Mouse (Mus musculus) hindbrain, embryonic 16.5 days (tissue): ENCODE measurements at regions not wholly inside any gene's neighbourhood (a gene's known extent, or its start where the extent isn't known, plus 50 kb on each side); places are given as distances from the start of the nearest gene placed in this dataset.
A peak's percentile ranks its signal among the peaks of the same experiment; 100 is the strongest.

Experiments
- ATAC-seq: fragments of 200-750 bp; cut with Nextera tagmentation; 2 replicates; pipeline ENCODE4 v1.8.0; 2017; ENCODE audit warnings: moderate TSS enrichment, moderate library complexity
- H3K27ac ChIP-seq: fragments of 300-500 bp; sonication (generic); 2 replicates; pipeline ENCODE4 v1.5.1; 2014; ENCODE audit warnings: low read depth, mild to moderate bottlenecking, control low read depth, low read length, moderate library complexity
- H3K27me3 ChIP-seq: fragments of 300-500 bp; sonication (generic); replicated peaks from 2 replicates; pipeline ENCODE4 v1.6.1; 2014; ENCODE audit warnings: low read length; ENCODE audit not compliant: control insufficient read depth, insufficient read depth
- H3K36me3 ChIP-seq: fragments of 300-500 bp; sonication (generic); 2 replicates; pipeline ENCODE4 v1.6.1; 2014; ENCODE audit warnings: mild to moderate bottlenecking, low read length, moderate library complexity, mixed read lengths; ENCODE audit not compliant: control insufficient read depth, insufficient read depth
- H3K4me1 ChIP-seq: fragments of 300-500 bp; sonication (generic); 2 replicates; pipeline ENCODE4 v1.6.1; 2014; ENCODE audit warnings: low read depth, low read length; ENCODE audit not compliant: control insufficient read depth, insufficient read depth
- H3K4me2 ChIP-seq: fragments of 300-500 bp; sonication (generic); 2 replicates; pipeline ENCODE4 v1.6.1; 2014; ENCODE audit warnings: mild to moderate bottlenecking, low read length, control low read depth, moderate library complexity
- H3K4me3 ChIP-seq: fragments of 300-500 bp; sonication (generic); 2 replicates; pipeline ENCODE4 v1.5.1; 2014; ENCODE audit warnings: mild to moderate bottlenecking, low read length, control low read depth, moderate library complexity
- H3K9ac ChIP-seq: fragments of 300-500 bp; sonication (generic); 2 replicates; pipeline ENCODE4 v1.6.1; 2014; ENCODE audit warnings: low read depth, mild to moderate bottlenecking, control low read depth, low read length, moderate library complexity
- H3K9me3 ChIP-seq: fragments of 300-500 bp; sonication (generic); 2 replicates; pipeline ENCODE4 v1.6.1; 2014; ENCODE audit warnings: mild to moderate bottlenecking, low read length, moderate library complexity; ENCODE audit not compliant: control insufficient read depth
- WGBS: fragments of 180-500 bp; shearing (Covaris S2); extraction: QIAGEN DNeasy Blood & Tissue Kit; methylation state at CpG from one replicate; pipeline ENCODE4 v1.1.7; 2014; 5-methylcytosine and 5-hydroxymethylcytosine counted together

DNA sequence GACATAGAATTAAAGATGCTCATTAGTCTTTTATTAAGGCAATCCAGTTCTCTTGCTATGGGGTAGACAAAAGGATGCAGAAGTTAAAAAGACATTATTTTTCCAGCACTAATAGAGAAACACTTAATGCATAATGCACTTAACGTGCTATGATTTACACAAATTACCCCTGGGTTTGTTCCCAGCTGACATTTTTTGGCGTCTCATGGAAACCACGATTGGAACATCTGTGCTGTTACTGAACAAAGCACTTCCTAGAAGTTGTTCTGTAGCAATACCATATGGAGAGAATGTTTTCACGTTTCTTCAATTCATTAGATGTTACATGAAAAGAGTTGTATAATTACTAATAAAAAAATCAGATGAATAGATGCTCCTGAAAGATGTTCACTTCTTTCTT is 635.2 kb downstream of the Gm597 start:
- H3K4me3 ChIP-seq, result no peak overlapping the region
- peak; percentile 69; the same call in 1 of the 2 replicates for ATAC-seq

DNA sequence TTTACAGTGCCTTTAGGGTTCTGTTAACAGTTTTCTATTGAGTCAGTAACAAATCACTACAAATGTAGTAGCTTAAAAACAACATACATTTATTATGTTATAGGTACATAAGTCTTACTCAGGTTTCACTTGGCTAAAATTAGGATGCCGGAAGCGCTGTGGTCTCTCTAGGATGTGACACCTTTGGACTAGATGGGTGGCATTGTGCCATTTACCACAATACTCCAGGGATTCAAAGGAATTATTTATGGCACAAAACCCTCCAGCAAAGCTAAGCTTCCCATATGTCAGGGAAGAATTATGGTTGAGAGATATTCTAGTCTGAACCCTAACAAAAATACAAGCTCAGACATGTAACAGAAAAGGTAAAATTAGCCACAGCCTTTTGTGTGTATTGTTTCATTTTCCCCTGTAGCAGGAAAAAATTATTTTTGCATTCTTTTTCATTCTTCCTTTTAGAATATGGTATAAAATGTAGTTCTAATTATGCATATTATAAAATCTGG is 678.0 kb downstream of the Gm597 start:
- Histone ChIP-seq H3K4me3 (no peak overlapping the region), H3K36me3 (no peaks in the 10 kb centered on the region), H3K4me1 (no peaks in the 10 kb centered on the region), H3K9ac (no peak overlapping the region), H3K27ac (no peak overlapping the region), H3K27me3 (no peaks in the 10 kb centered on the region), H3K9me3 (no peaks in the 10 kb centered on the region), H3K4me2 (no peak overlapping the region)
- ATAC-seq, result no peak
- WGBS, result 70% methylated on average over 2 of the region's 2 CpGs

More for the DNA sequence above, 635.2 kb downstream of the Gm597 start:
- H3K9me3 ChIP-seq, result no peaks in the 10 kb centered on the region
- H3K4me2 ChIP-seq, result no peak overlapping the region
- H3K36me3 ChIP-seq, result no peaks in the 10 kb centered on the region
- H3K27me3 ChIP-seq, result no peaks in the 10 kb centered on the region
- H3K27ac ChIP-seq, result no peak overlapping the region
- H3K4me1 ChIP-seq, result no peaks in the 10 kb centered on the region
- WGBS, result 34% methylated on average over 4 of the region's 4 CpGs
- no peak overlapping the region for H3K9ac ChIP-seq

DNA sequence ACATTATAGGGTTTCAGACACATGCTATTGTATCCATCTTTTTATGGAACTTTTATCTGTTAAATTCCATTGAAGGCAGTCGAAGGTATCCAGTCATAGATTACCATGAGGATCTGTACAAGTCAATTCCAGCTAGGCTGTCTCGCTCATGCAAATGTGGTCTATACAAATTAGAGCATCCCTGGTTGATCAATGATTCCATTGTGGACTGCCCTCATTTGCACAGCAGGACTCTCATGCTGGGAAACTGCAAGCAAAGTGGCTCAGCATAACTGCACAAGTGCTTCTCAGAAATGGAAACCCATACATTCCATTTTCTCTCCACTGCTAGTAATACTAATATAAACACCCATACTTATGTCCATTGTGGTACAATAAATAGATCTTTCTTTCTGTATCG is 695.6 kb downstream of the Gm597 start:
- WGBS, result 57% methylated on average over 3 of the region's 3 CpGs
- Histone ChIP-seq H3K9ac (no peak overlapping the region), H3K4me2 (no peak overlapping the region), H3K27me3 (no peaks in the 10 kb centered on the region), H3K9me3 (no peaks in the 10 kb centered on the region), H3K4me1 (no peaks in the 10 kb centered on the region), H3K27ac (no peak overlapping the region), H3K36me3 (no peaks in the 10 kb centered on the region), H3K4me3 (no peak overlapping the region)
- ATAC-seq, result no peak

DNA sequence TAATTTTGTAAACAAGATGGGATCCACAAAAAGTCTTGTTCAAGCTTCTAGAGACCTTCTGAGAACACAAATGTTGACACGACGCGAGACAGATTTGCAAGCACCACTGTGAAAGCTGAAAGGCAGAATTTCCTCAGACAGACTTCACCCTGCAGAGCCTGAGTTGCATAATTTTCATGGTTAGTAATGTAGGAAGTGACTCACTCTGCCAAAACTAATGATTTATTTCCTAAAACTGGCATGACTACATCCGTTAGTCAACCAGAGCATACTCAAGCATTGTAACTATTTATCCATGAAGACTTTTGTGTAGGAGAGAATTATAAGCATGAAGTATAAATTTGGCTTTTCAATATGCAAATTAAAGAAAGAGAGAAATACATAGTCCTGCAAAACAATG is 726.1 kb downstream of the Gm597 start:
- H3K9ac ChIP-seq, result no peak overlapping the region
- H3K4me2 ChIP-seq, result no peak overlapping the region
- H3K9me3 ChIP-seq, result no peaks in the 10 kb centered on the region
- ATAC-seq, result no peak
- H3K27ac ChIP-seq, result no peak overlapping the region
- no peaks in the 10 kb centered on the region for H3K36me3 ChIP-seq
- H3K27me3 ChIP-seq, result no peaks in the 10 kb centered on the region
- no peak overlapping the region for H3K4me3 ChIP-seq
- WGBS, result 71% methylated on average over 4 of the region's 4 CpGs
- H3K4me1 ChIP-seq, result no peaks in the 10 kb centered on the region

DNA sequence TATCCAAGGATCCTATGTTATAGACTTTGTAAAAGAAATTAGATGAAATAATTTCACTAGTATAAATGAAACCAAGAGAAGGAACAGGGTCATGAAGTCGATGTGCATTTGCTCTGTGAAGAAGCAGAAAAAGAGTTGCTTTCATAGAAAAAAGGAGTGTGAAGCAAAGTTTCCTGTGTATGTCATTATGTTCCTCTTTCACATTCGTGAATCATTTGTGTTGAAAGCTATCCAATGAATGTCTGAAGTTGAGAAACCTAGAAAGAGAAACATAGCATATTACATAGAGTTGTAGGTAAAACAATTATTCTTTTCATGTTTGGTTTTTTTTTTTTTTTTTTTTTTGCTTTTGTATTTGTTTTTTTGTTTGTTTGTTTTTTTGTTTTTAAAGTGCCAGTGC is 732.1 kb downstream of the Gm597 start:
- H3K4me1 ChIP-seq, result no peaks in the 10 kb centered on the region
- H3K4me3 ChIP-seq, result no peak overlapping the region
- no peaks in the 10 kb centered on the region for H3K9me3 ChIP-seq
- no peak overlapping the region for H3K27ac ChIP-seq
- no peak overlapping the region for H3K9ac ChIP-seq
- no peak for ATAC-seq
- H3K36me3 ChIP-seq, result no peaks in the 10 kb centered on the region
- H3K27me3 ChIP-seq, result no peaks in the 10 kb centered on the region
- WGBS, result 74% methylated on average over 2 of the region's 2 CpGs
- no peak overlapping the region for H3K4me2 ChIP-seq

DNA sequence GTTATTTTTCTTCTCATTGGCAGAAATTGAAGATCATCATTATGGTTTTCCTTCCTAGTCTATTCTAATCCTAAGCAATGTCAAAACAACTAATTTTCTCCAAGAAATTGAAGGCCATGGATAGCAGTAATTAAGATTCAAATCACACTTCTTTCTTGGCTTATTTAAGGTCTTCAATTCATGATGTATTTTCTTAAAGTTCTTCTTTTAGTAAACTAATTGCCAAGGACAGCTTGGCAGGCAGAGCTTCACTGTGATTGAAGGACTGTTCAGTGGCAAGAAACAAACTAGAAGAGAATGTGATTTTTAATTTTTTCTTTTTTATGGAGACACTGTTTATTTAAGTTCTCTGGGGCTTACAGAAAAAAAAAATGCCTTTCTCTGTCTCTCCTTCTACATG is 732.7 kb downstream of the Gm597 start:
- no peaks in the 10 kb centered on the region for H3K9me3 ChIP-seq
- H3K4me3 ChIP-seq, result no peak overlapping the region
- no peak overlapping the region for H3K9ac ChIP-seq
- no peaks in the 10 kb centered on the region for H3K36me3 ChIP-seq
- no peak overlapping the region for H3K4me2 ChIP-seq
- ATAC-seq, result no peak
- H3K27ac ChIP-seq, result no peak overlapping the region
- no peaks in the 10 kb centered on the region for H3K4me1 ChIP-seq
- no peaks in the 10 kb centered on the region for H3K27me3 ChIP-seq

DNA sequence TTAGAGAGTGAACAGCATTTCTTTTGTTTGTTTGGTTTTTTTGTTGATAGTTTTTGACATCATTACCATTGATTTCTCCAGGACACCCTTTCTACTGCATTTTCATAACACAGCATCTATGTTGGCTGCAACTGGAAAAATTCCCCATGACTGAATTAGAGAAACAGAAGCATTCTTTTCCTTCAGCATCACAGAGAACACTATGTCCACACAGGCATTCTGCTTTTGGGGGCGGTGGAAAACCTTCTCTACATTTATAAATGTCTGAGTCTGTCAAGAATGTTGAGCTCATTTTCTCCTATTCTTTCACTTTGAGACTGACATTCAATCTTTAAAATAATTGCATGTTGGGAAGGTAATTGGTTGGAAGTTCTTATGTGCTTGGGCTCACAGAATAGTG is 734.4 kb downstream of the Gm597 start:
- H3K4me1 ChIP-seq, result no peaks in the 10 kb centered on the region
- H3K27ac ChIP-seq, result no peak overlapping the region
- ATAC-seq, result no peak
- no peaks in the 10 kb centered on the region for H3K9me3 ChIP-seq
- no peak overlapping the region for H3K9ac ChIP-seq
- H3K4me3 ChIP-seq, result no peak overlapping the region
- H3K36me3 ChIP-seq, result no peaks in the 10 kb centered on the region
- no peak overlapping the region for H3K4me2 ChIP-seq
- H3K27me3 ChIP-seq, result no peaks in the 10 kb centered on the region
- WGBS, result 92% methylated on average over 1 of the region's 1 CpGs

DNA sequence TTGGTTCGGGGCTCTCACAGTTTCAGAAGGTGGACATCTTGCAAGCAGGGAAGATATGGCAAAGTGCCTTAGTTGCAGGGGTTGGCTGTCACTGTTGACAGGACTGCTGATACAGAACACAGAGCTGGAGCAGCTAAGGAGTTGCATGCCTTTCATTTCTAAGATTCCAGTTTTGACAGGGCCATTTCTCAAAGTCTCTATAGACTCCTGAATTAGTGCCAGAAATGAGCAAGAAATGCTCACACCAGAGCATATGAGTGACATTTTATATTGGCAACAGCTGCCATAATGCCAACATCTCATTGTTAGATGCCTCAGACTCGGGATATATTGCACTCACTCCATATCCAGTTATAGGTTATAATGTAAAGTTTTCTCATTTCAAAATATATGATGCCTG is 754.3 kb downstream of the Gm597 start:
- 68% methylated on average over 2 of the region's 2 CpGs for WGBS
- H3K4me1 ChIP-seq, result no peaks in the 10 kb centered on the region
- ATAC-seq, result no peak
- H3K27me3 ChIP-seq, result no peaks in the 10 kb centered on the region
- H3K36me3 ChIP-seq, result no peaks in the 10 kb centered on the region
- no peak overlapping the region for H3K9ac ChIP-seq
- H3K27ac ChIP-seq, result no peak overlapping the region
- no peak overlapping the region for H3K4me3 ChIP-seq
- H3K4me2 ChIP-seq, result no peak overlapping the region
- H3K9me3 ChIP-seq, result no peaks in the 10 kb centered on the region

DNA sequence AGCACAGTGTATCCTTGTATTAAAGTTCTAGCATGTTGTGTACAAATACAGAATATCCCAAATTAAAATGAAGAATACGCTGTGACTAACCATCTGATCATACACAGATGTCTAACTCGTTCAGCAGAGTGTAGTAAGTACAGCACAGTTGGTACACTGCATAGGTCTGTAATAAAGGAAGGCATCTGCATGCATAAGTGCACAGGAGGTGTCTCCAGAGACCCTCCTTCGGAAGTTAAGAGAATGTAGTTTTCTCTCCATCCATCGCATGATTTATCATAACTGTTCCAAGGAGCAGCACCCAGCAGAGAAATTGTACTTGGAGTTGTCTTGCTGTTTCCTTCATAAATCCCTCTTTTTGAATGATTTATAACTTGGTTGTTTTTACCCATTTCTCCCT is 781.6 kb downstream of the Gm597 start:
- Histone ChIP-seq H3K9me3 (no peaks in the 10 kb centered on the region), H3K27me3 (no peaks in the 10 kb centered on the region), H3K9ac (no peak overlapping the region), H3K27ac (no peak overlapping the region), H3K4me1 (no peaks in the 10 kb centered on the region), H3K4me2 (no peak overlapping the region), H3K4me3 (no peak overlapping the region), H3K36me3 (no peaks in the 10 kb centered on the region)
- 53% methylated on average over 4 of the region's 4 CpGs for WGBS
- 0 out of 2 replicates have a peak, but pooled peaks have one; percentile 50 for ATAC-seq

DNA sequence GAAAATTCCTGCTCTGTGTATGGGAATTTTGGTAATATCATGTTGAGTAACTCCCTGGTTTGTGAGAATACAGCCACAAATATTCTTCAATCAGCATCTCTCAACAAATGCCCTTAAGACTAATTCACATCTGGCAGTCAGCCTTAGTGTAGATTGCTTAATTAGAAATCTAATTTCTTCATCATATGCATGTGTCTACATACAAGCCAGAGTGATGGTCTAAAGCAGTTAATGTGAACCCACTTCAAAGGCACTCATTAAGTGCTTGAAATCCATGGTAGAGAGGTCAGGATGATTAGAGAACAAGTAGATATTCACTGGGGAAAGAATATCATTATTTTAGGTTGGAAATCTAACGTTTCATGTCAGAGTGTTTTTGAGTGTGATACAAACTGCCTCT is 816.7 kb downstream of the Gm597 start:
- Histone ChIP-seq H3K36me3 (no peaks in the 10 kb centered on the region), H3K27me3 (no peaks in the 10 kb centered on the region), H3K4me1 (no peaks in the 10 kb centered on the region), H3K9ac (no peak overlapping the region), H3K9me3 (no peaks in the 10 kb centered on the region), H3K27ac (no peak overlapping the region), H3K4me3 (no peak overlapping the region), H3K4me2 (no peak overlapping the region)
- no peak for ATAC-seq
- WGBS, result 61% methylated on average over 1 of the region's 1 CpGs
